Mouse (Mus musculus) forebrain, postnatal 0 days (tissue): ENCODE results near the gene Dlgap4. TPM values are rescaled to one million over a fixed set of nuclear protein-coding genes. Genes with fewer than 3 reads are reported as not detected.
A peak's percentile ranks its signal among the peaks of the same experiment; 100 is the strongest.

Experiments
- ATAC-seq: fragments of 200-750 bp; cut with Nextera tagmentation; 2 replicates; pipeline ENCODE4 v1.8.0; 2017; ENCODE audit warnings: mild to moderate bottlenecking, moderate library complexity
- DNase-seq: peaks from one replicate; pipeline ENCODE4 v3.0.0-alpha.2; 2015
- H3K27ac ChIP-seq: fragments of 300-500 bp; sonication (generic); 2 replicates; pipeline ENCODE4 v1.5.1; 2014; ENCODE audit warnings: low read depth, mild to moderate bottlenecking, antibody characterized with exemption, low read length, moderate library complexity, mixed read lengths
- H3K27me3 ChIP-seq: fragments of 300-500 bp; sonication (generic); 2 replicates; pipeline ENCODE4 v1.6.1; 2014; ENCODE audit warnings: mild to moderate bottlenecking, low read length, mixed read lengths; ENCODE audit not compliant: insufficient read depth
- H3K36me3 ChIP-seq: fragments of 300-500 bp; sonication (generic); 2 replicates; pipeline ENCODE4 v1.6.1; 2014; ENCODE audit warnings: mild to moderate bottlenecking, moderate library complexity; ENCODE audit not compliant: insufficient read depth
- H3K4me1 ChIP-seq: fragments of 300-500 bp; sonication (generic); 2 replicates; pipeline ENCODE4 v1.6.1; 2014; ENCODE audit warnings: antibody characterized with exemption; ENCODE audit not compliant: insufficient read depth
- H3K4me2 ChIP-seq: fragments of 300-500 bp; sonication (generic); 2 replicates; pipeline ENCODE4 v1.6.1; 2014; ENCODE audit warnings: low read depth, mild to moderate bottlenecking, moderate library complexity
- H3K4me3 ChIP-seq: fragments of 300-500 bp; sonication (generic); 2 replicates; pipeline ENCODE4 v1.5.1; 2014; ENCODE audit warnings: low read depth, low read length, mixed read lengths
- H3K9ac ChIP-seq: fragments of 300-500 bp; sonication (generic); 2 replicates; pipeline ENCODE4 v1.6.1; 2014; ENCODE audit warnings: mild to moderate bottlenecking
- H3K9me3 ChIP-seq: fragments of 300-500 bp; sonication (generic); 2 replicates; pipeline ENCODE4 v1.6.1; 2016; ENCODE audit warnings: low read length
- CTCF ChIP-seq: sonication (generic); IDR thresholded peaks from 2 replicates; pipeline ENCODE4 v1.5.1; 2016; ENCODE audit warnings: antibody characterized with exemption, control low read depth, low read depth
- WGBS: fragments of 180-500 bp; shearing (Covaris S2); extraction: QIAGEN DNeasy Blood & Tissue Kit; methylation state at CpG from one replicate; pipeline ENCODE4 v1.1.7; 2014; 5-methylcytosine and 5-hydroxymethylcytosine counted together
- polyA plus RNA-seq: library from polyadenylated mRNA; unstranded; fragments of >200 nt; fragmentation: Nextera tagmentation; extraction: Ambion mirVana; gene quantifications from 2 replicates; pipeline ENCODE4 v1.2.1, GENCODE M21; 2015
- total RNA-seq: library from RNA; depleted of rRNA; stranded (reverse); fragments of >200 nt; gene quantifications from 2 replicates; pipeline ENCODE4 v1.2.3, GENCODE M21; 2014

Gene Dlgap4
- total and polyA plus RNA-seq, 2 experiments from 2014 or later: 218 to 354 TPM

DNA sequence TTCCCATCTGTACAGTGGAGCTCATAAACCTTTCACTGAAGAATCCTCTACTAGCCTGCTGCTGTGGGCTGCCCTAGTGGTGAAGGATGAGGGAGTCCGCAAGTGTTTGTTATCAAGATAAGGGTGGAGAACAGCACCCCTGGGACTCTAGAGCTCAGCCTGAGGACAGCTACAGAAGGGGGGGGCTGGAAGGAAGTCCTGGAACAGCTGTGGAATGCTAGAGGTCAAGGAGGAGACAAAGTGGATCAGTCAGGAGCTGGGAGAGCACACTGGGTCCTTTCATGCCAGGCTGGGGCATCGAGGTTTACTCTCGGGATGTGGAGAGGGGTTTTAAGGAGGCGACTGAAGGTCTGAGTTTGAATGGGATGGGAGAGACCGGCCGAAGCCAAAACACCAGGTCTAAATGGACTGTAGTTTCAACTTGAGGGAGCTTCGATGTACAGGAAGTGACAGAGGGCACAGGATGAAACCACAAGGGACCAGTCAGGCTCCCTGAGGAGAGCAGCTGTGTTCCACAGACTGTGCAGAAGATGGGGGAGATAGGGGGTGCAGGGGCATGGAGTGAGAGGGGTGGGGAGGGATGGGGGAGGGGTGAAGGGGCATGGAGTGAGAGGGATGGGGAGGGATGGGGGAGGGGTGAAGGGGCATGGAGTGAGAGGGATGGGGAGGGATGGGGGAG lies 164.0 kb downstream of the Dlgap4 start:
- no peaks in the 10 kb centered on the region for H3K27me3 ChIP-seq
- 64% methylated on average over 7 of the region's 7 CpGs for WGBS
- no peaks in the 10 kb centered on the region for H3K36me3 ChIP-seq

DNA sequence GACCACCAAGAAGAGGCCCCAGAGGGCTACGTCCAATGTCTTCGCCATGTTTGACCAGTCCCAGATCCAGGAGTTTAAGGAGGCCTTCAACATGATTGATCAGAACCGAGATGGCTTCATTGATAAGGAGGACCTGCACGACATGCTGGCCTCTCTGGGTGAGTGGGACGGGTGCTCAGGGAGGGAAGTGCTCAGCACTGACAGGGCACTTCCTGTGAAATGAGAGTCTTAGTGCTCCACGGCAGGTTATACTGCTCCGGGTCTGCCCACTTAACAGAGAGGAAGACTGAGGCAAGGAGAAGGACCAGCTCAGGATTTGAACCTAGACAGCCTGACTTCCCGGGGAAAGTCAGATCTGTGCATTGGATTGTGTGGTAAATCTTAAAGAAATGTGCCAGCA lies 165.1 kb downstream of the Dlgap4 start:
- no peaks in the 10 kb centered on the region for H3K9me3 ChIP-seq
- TF ChIP-seq CTCF: no peak
- ATAC-seq: no peak
- 92% methylated on average over 8 of the region's 8 CpGs for WGBS
- H3K9ac ChIP-seq: no peak overlapping the region
- no peak for DNase-seq
- H3K27me3 ChIP-seq: no peaks in the 10 kb centered on the region
- H3K4me1 ChIP-seq: no peaks in the 10 kb centered on the region; the same call in 1 of the 2 replicates
- no peak overlapping the region for H3K4me2 ChIP-seq
- no peak overlapping the region for H3K27ac ChIP-seq
- H3K4me3 ChIP-seq: no peak overlapping the region
- H3K36me3 ChIP-seq: no peaks in the 10 kb centered on the region

More for the DNA sequence above, 164.0 kb downstream of the Dlgap4 start:
- H3K9me3 ChIP-seq: no peaks in the 10 kb centered on the region
- H3K27ac ChIP-seq: no peak overlapping the region
- ATAC-seq (no peak), DNase-seq (no peak)
- no peak for TF ChIP-seq CTCF
- H3K4me1 ChIP-seq: no peaks in the 10 kb centered on the region; the same call in 1 of the 2 replicates
- no peak overlapping the region for H3K9ac ChIP-seq
- H3K4me2 ChIP-seq: no peak overlapping the region
- no peak overlapping the region for H3K4me3 ChIP-seq

DNA sequence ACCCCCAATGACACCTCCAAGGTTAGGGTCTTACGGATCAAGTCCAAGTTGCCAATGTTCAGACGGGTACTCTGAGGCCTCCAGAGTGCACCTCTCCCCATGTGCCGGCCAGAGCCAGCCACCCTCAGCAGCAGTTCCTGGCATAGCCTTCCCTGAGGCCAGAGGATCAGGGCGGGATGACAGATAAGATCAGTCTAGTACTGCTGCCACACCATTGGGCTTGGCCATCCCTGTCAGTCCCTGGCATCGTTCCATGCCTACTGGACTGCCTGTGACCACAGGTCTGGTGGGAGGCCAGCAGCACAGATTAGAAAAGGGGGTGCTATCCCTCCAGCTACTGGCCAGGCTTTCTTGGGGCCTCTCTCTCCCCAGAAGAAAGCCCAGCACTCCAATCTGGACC lies 165.5 kb downstream of the Dlgap4 start:
- TF ChIP-seq CTCF: no peak
- no peak overlapping the region for H3K4me2 ChIP-seq
- no peaks in the 10 kb centered on the region for H3K27me3 ChIP-seq
- no peaks in the 10 kb centered on the region for H3K9me3 ChIP-seq
- H3K4me3 ChIP-seq: no peak overlapping the region
- no peaks in the 10 kb centered on the region for H3K36me3 ChIP-seq
- no peak overlapping the region for H3K9ac ChIP-seq
- no peaks in the 10 kb centered on the region; the same call in 1 of the 2 replicates for H3K4me1 ChIP-seq
- H3K27ac ChIP-seq: no peak overlapping the region
- WGBS: 75% methylated on average over 5 of the region's 5 CpGs
- no peak for ATAC-seq
- no peak for DNase-seq

DNA sequence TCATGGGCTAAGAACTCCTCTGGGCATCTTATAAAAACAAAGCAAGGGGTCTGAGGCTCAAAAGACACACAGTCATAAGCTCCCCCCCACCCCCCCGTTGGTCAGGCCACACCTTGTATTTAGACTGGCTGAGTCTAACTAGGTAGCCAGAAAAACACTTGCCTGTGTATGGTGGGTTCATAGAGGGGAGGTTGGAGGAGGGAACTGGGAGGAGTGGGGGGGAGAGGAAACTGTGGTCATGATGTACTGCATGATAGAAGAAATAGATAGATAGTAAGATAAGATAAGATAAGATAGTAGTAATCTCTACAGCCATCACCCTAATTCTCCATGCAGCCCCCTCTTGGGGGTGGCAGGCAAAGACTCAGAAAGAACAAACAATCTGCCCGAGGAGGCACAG lies 166.0 kb downstream of the Dlgap4 start:
- no peak for ATAC-seq
- Histone ChIP-seq H3K27ac (no peak overlapping the region), H3K36me3 (no peaks in the 10 kb centered on the region), H3K9me3 (no peaks in the 10 kb centered on the region), H3K4me1 (no peaks in the 10 kb centered on the region; the same call in 1 of the 2 replicates), H3K4me3 (no peak overlapping the region), H3K27me3 (no peaks in the 10 kb centered on the region), H3K4me2 (no peak overlapping the region), H3K9ac (no peak overlapping the region)
- WGBS: 53% methylated on average over 2 of the region's 2 CpGs
- TF ChIP-seq CTCF: no peak
- no peak for DNase-seq

DNA sequence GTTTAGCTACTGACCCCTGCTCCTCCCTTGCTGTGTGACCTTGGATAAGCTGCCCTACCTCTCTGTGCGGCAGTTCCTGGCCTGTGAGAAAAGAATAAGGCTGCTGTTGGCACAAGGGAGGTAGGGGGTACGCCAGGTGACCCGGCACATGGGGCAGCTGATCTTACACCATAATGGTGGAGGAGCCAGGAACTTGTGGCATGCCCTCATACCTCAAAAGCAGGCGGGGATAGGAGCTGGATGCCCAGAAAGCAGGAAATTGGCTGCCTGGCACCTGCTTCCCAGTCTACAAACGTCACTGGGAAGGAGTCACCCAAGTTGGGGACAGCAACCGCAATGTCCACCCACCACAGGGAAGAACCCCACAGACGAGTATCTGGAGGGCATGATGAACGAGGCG lies 166.6 kb downstream of the Dlgap4 start:
- Histone ChIP-seq H3K27ac (no peak overlapping the region), H3K4me1 (no peaks in the 10 kb centered on the region), H3K27me3 (no peaks in the 10 kb centered on the region), H3K9me3 (no peaks in the 10 kb centered on the region), H3K4me2 (no peak overlapping the region), H3K4me3 (no peak overlapping the region), H3K36me3 (no peaks in the 10 kb centered on the region), H3K9ac (no peak overlapping the region)
- no peak for ATAC-seq
- no peak for DNase-seq
- WGBS: 80% methylated on average over 9 of the region's 9 CpGs
- no peak for TF ChIP-seq CTCF

DNA sequence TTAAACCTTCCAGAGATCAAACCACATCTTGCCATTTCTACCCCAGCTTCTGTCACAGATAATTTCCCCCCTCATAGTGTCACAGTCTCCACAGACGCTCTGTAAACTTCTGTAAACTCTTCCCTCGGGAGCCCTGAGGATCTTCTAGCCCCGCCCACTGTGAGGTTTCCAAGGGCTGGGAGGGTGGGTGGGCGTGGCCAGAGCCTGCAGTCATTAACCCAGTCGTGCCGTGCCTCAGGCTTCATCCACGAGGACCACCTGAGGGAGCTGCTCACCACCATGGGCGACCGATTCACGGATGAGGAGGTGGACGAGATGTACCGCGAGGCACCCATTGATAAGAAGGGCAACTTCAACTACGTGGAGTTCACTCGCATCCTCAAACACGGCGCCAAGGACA lies 167.2 kb downstream of the Dlgap4 start:
- no peak overlapping the region for H3K4me2 ChIP-seq
- H3K4me1 ChIP-seq: no peaks in the 10 kb centered on the region
- TF ChIP-seq CTCF: no peak
- DNase-seq: no peak
- H3K9me3 ChIP-seq: no peaks in the 10 kb centered on the region
- no peaks in the 10 kb centered on the region for H3K36me3 ChIP-seq
- H3K27me3 ChIP-seq: no peaks in the 10 kb centered on the region
- no peak overlapping the region for H3K27ac ChIP-seq
- no peak overlapping the region for H3K9ac ChIP-seq
- peak; percentile 27; the same call in 1 of the 2 replicates for ATAC-seq
- no peak overlapping the region for H3K4me3 ChIP-seq
- 16% methylated on average over 17 of the region's 17 CpGs for WGBS

DNA sequence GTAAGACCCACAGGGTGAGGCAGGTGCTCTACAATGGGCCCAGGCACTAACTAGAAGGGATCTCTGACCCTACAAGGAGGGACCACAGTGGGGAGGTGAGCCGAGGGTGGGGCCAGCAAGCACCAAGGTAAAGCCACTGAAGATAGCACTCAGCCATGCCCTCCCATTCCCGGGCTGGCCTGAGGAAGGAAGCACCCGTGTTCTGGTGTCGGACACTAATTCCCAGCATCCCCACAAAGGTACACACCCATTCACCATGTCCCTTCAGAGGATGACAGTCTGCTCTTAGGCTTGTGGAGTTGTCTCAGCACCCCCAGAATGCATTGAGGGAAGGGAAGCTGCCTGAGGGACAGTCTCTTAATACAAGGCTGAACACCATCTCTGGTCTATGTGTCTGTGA lies 167.8 kb downstream of the Dlgap4 start:
- no peaks in the 10 kb centered on the region for H3K4me1 ChIP-seq
- WGBS: 79% methylated on average over 4 of the region's 4 CpGs
- no peaks in the 10 kb centered on the region for H3K9me3 ChIP-seq
- no peak overlapping the region for H3K27ac ChIP-seq
- no peak overlapping the region for H3K9ac ChIP-seq
- DNase-seq: no peak
- no peak for ATAC-seq
- no peak for TF ChIP-seq CTCF
- no peak overlapping the region for H3K4me3 ChIP-seq
- H3K4me2 ChIP-seq: no peak overlapping the region
- H3K27me3 ChIP-seq: no peaks in the 10 kb centered on the region
- H3K36me3 ChIP-seq: no peaks in the 10 kb centered on the region
